Mouse (Mus musculus) right cerebral cortex, adult 2 months (tissue): ENCODE measurements around the gene Kalrn.
A peak's percentile ranks its signal among the peaks of the same experiment; 100 is the strongest.
"Not testable (repeated sequence)": the region's sequence is repeated elsewhere in the genome, so short reads cannot be mapped to it uniquely, and the experiment has no call there.

Experiments used
- DNase-seq, 2 experiments: peaks; one replicate each; pipeline ENCODE4 v3.0.0; 2021 to 2022; ENCODE audit warnings: low spot score in 2 of 2

Gene Kalrn

DNA sequence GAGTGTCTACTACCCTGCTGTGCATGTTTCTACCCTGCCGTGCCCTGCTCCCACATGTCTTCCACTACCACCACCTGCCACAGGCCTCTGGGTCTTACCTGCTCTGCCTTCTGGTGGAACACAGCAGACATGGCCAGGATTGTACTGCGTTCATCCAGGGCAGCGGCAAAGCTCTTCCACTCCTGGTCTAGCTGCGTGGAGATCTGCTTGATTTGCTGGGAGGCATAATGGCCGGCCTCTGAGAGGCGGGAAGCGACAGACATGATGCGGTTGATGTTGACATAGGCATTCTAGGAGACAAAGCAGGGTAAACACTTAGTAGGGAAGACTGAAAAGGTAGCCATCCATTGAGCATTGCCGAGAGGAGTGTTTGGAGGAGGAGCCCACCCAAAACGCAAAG is 259.3 kb downstream of the Kalrn start:
- no peak for DNase-seq

DNA sequence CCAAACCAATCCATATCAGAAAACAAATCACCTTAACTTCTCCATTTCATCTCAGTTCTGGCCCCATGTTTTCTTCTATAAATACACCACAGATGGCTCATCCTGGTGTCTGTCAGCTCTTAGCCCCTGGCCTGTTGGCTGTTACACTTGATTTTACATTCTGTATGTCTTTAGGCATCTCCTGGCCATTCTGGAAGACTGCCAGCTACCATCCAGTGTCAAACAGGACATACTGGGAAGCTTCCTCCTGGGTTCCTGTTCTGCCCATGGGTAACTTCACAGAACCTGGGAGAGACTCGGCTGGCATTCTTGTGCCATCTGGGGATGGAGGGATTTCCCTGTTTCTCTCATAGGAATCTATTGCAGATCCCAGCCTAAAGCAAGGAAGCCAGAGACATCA is 261.8 kb downstream of the Kalrn start:
- DNase-seq, result no peak

DNA sequence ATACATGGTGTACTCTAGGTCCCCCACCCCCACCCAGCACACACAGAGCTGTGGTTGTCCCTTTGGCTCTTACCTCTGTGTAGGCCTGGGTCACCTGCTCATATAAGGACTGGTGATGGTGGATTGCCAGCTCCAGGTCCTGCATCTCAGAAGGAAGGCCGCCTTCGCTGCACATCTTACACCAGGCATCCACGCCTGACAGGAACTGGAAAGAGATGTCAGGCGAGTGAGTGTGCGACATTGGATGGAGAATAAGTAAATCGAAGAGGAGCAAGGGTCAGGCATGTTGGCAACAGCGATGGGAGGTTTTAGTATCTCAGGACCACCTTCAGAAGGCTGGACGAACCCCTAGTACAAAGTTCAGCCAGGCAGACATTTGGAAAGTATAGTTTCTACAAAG is 263.0 kb downstream of the Kalrn start:
- DNase-seq, result no peak

DNA sequence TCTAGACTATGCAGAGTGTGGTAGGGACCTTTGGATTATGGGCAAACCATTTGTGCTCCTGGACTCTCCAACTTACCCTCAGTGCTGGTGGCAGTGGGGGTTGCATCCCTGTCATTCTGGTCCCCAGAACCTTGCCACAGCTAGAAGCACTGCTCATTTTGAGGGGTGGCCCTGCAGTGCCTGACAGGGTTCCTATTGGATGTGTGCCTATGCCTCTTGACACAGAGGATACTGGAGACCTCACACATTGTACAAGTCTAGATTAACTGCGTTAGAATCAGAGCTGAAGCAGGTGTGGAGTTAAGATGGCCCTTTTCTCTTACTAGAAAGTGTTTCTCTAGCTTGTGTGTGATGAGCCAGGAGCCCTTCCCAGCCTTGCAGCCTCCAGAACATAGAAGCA is 265.0 kb downstream of the Kalrn start:
- DNase-seq, result no peak

DNA sequence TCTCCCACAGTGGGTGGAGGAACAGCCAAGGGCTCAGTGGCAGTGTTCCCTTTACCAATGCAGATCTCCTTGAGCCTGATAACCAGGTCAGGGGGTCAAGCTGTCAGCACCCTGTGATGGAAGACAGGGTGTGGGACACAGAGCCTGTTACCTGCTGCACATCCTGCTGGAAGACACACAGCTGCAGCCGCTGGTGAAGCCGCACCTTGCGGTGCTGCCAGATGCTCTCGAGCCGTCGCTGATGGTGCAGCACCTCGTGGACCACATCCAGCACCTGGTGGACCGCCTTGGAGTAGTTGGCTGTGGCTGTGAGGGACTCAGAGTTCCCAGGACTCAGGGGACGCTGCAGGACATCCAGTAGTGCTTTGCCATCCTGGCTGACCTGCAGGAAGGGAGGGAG is 265.9 kb downstream of the Kalrn start:
- DNase-seq, result no peak

DNA sequence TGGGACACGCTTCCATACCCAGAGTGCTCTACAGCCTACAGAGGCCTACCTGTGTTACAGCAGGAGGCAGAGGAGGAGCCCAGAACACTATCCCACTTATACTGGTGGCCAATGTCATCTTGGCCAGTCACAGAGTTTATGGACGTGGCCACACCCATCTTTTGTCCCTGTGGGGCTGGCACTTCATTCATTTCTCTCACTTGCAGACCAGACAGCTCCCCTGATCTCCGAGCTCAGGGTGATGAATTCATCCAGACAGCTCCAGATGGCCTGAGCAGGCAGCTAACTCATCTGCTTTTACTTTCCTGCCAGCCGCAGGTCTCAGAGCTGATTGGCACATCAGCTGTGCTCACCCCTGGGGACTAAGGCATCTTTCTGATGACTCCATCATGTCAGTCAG is 267.7 kb downstream of the Kalrn start:
- no peak for DNase-seq

DNA sequence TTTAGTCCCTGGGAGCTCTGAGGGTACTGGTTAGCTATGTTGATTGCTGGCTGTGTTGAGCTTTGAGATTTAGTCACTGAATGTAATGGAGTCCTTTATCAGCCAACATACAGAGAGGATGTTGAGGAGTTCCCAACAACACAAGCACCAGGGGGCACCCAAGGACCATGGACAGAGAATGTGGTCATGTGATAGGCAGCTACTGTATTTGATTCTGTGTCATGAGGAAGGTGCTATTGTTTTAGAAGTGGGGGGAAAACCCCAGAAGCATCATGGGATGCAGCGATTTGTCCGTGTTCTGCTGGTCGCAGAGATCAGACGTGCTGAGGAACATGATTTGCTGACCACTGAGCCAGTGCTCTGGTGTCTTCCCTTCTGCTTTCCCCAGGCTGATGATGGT is 269.5 kb downstream of the Kalrn start:
- not testable (repeated sequence) for DNase-seq

DNA sequence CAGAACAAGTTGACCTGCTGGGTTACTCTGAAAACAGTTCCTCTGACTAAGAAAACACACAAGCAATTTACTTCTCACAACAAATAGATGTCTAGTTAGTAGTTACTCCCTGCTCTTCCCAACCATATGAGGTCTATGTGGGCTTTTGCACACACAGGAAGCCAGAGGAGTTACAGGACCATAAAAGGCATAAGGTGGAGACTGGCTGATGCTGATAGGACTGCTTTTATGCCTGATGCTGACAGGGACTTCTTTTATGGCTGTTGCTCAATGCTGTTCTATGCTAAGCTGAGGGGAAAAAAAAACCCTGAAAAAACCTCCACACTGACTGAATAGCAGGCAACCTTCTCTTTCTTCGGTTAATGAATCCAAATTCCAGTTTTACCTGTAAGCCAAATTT is 270.8 kb downstream of the Kalrn start:
- no peak for DNase-seq

DNA sequence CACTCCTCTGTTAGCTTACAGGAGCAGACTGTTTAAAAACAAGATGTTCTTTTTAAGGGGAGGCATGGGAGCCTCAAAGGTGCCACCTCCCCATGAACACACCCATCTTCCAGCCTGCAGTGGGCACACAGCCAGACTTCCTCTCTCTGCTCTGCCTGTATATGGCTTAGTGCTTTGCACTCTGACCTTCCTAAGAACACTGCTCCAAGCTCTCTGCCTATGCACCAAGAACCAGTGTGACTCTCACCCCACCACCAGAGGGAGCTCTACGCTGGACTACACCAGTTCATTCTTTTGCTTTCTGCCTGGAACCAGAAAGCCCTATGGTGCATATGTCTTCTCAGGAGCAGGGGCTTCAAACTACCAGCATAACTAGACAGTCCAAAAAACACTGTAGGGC is 271.3 kb downstream of the Kalrn start:
- peak in 1 of 2 experiments; percentile 53 for DNase-seq

DNA sequence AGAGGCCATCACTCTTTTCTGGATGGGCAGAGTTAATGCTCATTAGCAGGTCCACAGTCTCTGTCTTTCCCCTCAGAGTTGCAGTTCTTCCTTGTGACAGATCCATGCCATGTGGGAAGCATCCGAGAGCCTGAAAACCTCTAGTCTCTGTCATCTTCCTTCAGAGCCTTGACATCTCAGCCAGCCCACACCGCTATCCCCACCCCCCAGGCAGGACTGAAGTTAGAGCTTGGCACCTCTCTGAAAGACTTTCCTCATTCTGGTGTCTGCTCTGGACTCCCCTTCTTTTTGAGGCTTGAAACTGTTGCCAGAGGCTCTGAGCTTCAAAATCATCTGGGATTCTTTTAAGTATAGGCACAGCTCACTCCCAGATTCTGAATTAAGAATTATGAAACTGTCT is 274.1 kb downstream of the Kalrn start:
- no peak for DNase-seq

DNA sequence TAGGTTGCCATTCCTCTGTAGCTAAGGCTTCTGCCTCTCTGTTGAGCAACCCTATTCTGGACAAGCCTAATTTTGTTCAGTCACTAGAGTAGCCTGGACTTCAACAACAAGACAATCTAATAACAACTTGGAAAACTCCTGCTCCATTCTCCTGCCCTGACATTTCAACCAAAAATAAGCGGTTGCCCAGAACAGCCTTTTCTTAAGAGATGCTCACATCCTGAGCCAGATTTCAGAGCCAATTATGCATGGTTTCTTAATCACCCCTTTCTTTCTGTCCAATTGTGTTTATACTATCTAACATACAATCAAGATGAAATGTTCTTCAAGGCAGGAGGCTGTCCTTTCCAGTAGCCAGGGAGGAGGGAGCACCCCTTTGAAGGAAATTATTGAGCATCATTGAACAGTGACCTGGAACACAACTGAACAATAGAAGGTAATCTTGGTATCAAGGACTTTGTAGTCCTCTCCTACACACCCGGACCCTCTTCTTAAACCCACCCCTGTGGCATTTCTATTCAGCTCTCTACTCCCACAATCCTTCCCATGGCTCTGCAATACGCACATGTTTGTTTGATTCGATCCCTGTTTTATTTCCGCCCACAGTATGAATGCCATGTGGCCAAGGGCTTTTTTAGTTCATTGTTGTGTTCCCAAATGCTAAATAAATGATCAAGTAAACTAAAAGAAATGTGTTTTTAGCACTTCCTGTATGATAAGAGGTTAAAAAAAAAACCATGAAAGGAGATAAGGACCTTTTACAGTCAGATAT is 275.2 kb downstream of the Kalrn start:
- DNase-seq, result no peak

DNA sequence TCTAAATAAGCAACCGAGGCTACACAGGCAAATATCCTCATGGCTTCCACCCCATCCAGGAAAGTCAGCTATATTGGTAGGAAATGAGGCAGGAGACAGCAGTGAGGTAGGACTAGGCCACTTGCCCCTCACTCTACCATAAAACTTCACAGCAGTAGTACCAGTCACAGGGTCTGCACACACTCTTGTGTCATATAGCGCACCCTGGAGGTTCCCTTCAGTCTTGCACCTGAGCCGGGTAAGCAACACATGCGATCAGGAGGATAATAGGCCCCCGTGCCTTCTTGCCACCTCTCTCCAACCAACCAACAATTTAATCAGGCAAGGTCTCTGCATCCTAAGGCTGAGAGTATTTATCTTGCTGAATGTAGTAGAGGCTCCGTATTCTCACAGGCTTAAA is 278.8 kb downstream of the Kalrn start:
- DNase-seq, result no peak

DNA sequence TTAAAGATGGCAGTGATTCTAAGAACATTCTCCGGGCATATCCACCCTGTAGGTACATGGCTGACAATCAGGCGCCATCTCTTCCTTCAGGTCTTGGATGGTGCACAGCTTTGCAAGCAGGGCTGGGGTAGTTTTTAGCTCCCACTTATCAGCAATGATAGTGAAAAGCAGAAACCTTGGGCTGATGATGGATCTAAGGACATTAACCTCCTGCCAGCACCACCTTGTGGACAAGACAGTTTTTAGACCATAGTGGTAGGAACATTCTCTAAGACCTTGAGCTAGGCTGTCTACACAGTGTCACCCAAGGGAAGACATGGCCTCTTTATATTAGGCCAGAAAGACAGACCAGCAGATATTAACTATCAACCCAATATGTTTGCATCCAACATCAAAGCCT is 279.7 kb downstream of the Kalrn start:
- no peak for DNase-seq

DNA sequence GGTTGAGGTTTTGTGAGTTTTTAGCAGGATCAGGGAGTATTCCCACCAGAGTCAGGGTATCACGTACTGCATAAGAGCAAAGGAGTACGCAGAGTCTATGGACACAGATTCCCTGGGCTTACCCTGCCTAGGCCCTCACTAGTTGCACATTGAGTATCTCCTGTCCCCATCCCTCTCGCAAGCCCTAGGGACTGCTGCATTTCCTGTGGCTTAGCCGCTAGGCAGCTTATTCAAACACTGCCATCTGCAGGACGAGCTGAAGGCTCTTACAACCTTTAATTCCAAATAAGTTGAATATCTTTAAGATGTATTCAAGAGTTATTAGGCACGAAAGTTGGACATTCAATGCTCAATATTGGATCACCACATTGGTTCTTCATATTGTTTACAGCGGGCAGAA is 283.7 kb downstream of the Kalrn start:
- no peak for DNase-seq

DNA sequence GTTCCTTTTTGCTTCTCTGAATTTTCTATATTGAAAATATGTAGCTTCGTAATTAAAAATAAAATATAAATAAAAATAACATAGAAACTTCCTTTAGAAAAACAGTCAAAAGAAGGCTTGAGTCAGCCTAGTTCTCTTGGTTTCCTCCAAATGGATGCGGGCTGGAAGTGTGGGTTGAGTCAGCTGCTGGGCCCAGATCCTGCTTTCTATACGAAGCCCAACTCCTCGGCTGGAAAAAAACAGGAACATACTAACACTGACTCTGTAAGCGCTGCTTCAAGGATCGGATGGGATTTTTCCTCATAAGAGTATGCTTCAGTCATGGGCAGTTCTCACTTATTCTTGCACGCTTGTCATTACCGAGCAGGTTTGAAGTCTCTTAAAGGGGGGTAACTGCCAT is 291.3 kb downstream of the Kalrn start:
- no peak for DNase-seq

DNA sequence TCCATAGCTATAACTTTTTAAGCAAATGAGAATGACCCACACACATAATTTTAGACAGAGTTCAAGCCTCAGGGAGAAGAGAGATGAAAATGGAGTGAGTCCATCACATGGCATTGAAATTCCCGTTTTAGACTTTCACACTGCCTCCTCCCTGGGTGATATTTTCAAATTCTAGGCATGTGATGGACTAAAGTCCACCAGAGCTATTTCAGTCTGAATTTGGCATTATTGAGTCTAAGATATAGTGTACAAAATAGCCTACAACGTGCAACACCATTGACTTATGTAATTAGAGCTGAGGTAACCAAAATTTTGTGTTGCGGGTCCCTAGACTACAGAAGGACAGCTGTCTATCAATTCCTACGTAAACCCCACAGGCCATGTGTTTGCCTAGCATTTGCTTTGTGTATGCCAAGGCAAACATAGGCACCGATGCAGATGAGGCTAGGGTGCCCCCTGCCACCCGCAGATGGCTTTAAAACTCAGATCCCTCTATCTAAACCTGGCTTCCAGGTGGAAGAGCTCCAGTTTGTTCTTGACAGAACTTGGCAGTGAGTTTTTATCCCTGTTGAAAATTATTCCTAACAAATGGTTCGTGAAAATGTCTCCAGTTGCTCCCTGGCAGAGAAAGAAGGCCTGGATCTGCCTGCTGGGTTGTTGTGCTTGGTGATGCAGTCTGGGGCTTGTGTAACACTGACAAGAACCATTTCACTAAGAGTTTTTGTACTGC is 293.5 kb downstream of the Kalrn start:
- peak in 1 of 2 experiments; percentile 59 for DNase-seq

DNA sequence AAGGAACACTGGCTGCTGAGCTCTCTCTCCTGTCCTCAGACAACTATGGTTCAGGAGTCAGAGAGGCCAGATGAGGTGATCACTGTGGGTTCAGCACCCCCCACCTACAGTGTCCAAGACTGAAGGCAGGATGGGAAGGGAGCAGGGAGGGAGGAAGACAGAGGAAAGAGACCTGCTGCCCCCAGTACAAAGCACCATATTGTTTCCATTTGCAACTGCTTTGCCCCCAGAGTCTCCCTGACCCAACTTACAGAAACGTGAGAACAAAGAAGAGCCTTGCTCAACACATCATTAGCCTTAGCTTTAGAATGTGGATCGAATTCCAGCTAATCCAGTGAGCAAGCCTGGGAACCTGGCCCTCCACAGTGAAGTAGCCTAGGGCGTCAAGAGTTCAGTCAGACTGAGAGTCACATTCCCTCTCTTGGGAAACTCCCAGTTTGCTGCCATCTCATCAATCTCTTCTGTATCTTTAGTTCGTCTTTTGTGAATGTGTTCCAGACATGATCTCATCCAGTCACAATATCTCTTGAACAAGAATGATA is 295.0 kb downstream of the Kalrn start:
- DNase-seq, result no peak

DNA sequence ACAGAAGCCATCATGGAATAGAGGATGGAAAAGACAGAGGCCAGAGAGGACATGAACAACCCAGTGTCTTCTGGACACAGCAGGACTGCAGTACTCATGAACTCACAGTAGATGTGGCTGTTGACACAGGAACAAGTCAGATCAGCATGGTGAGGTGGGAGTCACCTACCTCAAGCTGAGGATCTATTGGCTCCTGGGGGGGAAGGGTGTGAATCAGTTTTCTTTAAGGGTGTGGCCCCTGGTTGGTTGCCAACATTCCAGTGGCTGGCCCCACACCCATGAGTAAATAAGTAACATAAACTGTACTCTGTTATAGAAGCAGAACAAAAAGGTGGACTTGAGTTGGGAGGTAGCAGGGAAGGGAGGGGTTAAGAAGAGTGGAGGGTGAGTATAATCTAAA is 298.7 kb downstream of the Kalrn start:
- DNase-seq, result no peak

DNA sequence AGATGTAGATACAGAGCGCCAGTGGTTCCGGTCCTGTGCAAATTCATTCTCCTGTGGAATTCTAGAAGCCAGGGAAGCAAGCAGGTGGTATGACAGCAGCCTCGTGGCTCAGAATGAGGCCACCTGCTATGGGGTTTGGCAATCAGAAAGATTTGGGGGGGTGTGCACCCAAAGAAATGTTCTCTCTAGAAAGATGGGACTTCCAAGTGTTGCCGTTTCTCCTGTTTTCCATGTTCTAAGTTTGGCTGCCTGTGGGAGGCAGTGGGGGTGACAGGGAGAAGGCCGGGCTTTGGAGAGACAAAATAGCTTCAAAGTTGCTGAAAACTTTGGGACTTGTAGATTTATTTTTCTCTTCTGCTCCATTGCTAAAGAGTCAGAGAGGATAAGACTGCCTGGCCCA is 301.9 kb downstream of the Kalrn start:
- DNase-seq, result peak; percentile 64 to 71

DNA sequence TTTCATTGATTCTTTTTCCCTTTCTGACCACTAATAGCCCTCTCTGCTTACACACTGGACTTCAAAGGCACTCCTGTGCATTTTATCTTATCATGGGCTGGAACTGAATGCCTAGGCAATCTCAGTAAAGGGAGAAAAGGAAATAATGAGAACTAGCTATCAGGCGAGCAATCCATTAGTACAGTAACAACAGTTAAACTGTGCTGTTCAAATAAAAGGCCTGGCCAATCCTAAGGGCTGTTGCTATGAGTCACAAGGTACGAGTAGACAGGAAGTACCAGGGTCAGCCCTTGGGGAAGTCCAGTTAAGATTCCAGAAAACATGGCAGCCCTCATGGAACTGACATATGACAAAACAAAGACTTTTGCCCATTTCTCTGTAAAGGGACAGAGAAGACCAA is 302.7 kb downstream of the Kalrn start:
- DNase-seq, result no peak

DNA sequence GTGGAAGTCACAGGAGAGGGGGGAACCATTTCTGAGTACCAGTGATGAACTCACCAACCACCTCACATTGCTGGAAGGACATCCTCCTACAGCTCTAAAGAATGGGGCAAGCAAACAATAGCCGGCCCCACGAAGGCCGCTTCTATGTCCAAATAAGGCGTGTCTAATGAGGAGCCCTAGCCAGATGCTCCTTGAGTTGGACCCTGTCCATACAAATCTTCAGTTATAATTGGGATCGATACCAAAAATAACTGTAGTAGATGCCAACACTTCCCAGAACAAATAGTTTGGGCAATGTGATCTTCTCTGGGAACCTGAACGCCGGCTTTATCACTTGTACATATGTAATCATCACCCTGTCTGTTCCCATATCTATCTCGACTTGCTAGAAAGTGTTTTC is 303.7 kb downstream of the Kalrn start:
- no peak for DNase-seq

DNA sequence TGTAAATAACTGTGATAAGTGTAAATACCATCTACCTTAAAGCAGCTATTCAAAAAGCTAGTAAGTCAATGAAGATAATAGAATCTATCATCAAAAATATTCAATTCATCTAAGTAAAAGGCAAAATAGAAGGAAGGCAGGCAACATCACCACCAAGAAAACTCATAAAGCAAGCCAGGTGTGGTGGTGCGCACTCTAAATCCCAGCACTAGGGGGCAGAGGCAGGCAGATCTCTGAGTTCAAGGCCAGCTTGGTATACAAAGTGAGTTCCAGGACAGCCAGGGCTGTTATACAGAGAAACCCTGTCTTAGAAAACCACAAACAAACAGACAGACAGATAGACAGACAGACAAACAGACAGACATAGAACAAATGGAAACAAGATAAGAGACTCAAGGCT is 305.6 kb downstream of the Kalrn start:
- no peak for DNase-seq

DNA sequence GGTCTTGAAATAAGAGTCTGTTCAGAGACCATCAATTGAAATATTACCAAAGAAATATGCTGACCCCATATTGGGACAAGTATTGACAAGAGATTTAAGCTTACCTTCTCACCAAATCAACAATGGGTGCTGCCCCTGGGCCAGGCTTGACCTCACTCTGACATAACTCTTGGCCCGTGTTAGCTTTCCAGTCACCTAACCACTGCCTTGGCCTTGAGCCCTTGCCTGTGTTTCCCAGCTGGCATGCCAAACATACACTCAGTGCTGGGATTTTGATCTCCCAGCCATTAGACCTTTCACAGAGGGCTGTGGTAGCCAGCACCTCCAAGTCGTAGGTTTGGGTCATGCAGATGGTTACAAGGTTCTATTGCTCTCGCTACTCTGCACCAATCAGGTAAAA is 308.7 kb downstream of the Kalrn start:
- no peak for DNase-seq
